Mouse (Mus musculus): ENCODE results near the gene Cyp4b1.
"Not testable (repeated sequence)": the region's sequence is repeated elsewhere in the genome, so short reads cannot be mapped to it uniquely, and the experiment has no call there.

The Cyp4b1 gene

GRCm38 (mm10) chr4:115647580-115647979, at the start of gene Cyp4b1:
Gene Cyp4b1, minus strand, starts transcription at chr4:115647723.
- peak; percentile 46 for DNase-seq (ENCODE audit: low spot score)

GRCm38 (mm10) chr4:115686299-115686698, 38.8 kb upstream of the Cyp4b1 start:
- no peak for DNase-seq (ENCODE audit: low spot score)

- no peak for DNase-seq (ENCODE audit: low spot score)
These were observed 11.7 kb upstream of the Cyp4b1 start for GRCm38 (mm10) chr4:115659190-115659589.

GRCm38 (mm10) chr4:115657867-115658249, 10.3 kb upstream of the Cyp4b1 start:
- no peak for DNase-seq (ENCODE audit: low spot score)

GRCm38 (mm10) chr4:115657104-115657866, 9.8 kb upstream of the Cyp4b1 start:
- DNase-seq (ENCODE audit: low spot score), result peak; percentile 19

- not testable (repeated sequence) for DNase-seq (ENCODE audit: low spot score)
These were observed 9.0 kb upstream of the Cyp4b1 start for GRCm38 (mm10) chr4:115656535-115656922.

- DNase-seq (ENCODE audit: low spot score), result peak; percentile 31
These were observed 8.5 kb upstream of the Cyp4b1 start for GRCm38 (mm10) chr4:115655841-115656534.

- no peak for DNase-seq (ENCODE audit: low spot score)
These were observed 3.3 kb upstream of the Cyp4b1 start for GRCm38 (mm10) chr4:115650866-115651265.

- no peak for DNase-seq (ENCODE audit: low spot score)
These were observed 1.8 kb upstream of the Cyp4b1 start for GRCm38 (mm10) chr4:115649344-115649743.

- DNase-seq (ENCODE audit: low spot score), result no peak
These were observed 1.2 kb upstream of the Cyp4b1 start for GRCm38 (mm10) chr4:115648752-115649151.

GRCm38 (mm10) chr4:115645371-115645770, 2.2 kb downstream of the Cyp4b1 start:
- DNase-seq (ENCODE audit: low spot score), result peak; percentile 34

GRCm38 (mm10) chr4:115642967-115643754, 4.4 kb downstream of the Cyp4b1 start:
- DNase-seq (ENCODE audit: low spot score), result no peak

GRCm38 (mm10) chr4:115625560-115625959, 22.0 kb downstream of the Cyp4b1 start:
- DNase-seq (ENCODE audit: low spot score), result not testable (repeated sequence)

- DNase-seq (ENCODE audit: low spot score), result no peak
These were observed 33.5 kb downstream of the Cyp4b1 start for GRCm38 (mm10) chr4:115614005-115614404.

- DNase-seq (ENCODE audit: low spot score), result not testable (repeated sequence)
These were observed 46.9 kb downstream of the Cyp4b1 start, which contains the start of gene Cyp4a32 for GRCm38 (mm10) chr4:115600611-115601010. Gene Cyp4a32, plus strand, starts transcription at chr4:115600969.

- DNase-seq (ENCODE audit: low spot score), result no peak
These were observed 50.6 kb downstream of the Cyp4b1 start for GRCm38 (mm10) chr4:115596824-115597336.

GRCm38 (mm10) chr4:115596357-115596756, 51.2 kb downstream of the Cyp4b1 start:
- DNase-seq (ENCODE audit: low spot score), result no peak

- DNase-seq (ENCODE audit: low spot score), result no peak
These were observed 64.5 kb downstream of the Cyp4b1 start for GRCm38 (mm10) chr4:115583036-115583435.

GRCm38 (mm10) chr4:115575776-115576175, 71.7 kb downstream of the Cyp4b1 start:
- no peak for DNase-seq (ENCODE audit: low spot score)

- DNase-seq (ENCODE audit: low spot score), result no peak
These were observed 72.3 kb downstream of the Cyp4b1 start for GRCm38 (mm10) chr4:115575255-115575654.

Measured in ovary, adult 18-20 months (tissue).